Mouse (Mus musculus) liver, embryonic 14.5 days (tissue): ENCODE measurements around the gene Phlpp1. TPM values are rescaled to one million over a fixed set of nuclear protein-coding genes. Genes with fewer than 3 reads are reported as not detected.

Source experiments
- ATAC-seq: fragments of 200-750 bp; cut with Nextera tagmentation; 2 replicates; pipeline ENCODE4 v1.8.0; 2017; ENCODE audit warnings: moderate number of reproducible peaks, mild to moderate bottlenecking, moderate library complexity; ENCODE audit not compliant: insufficient read depth
- DNase-seq, 3 experiments: peaks; one replicate each; pipeline ENCODE4 v3.0.0-alpha.2; 2012 to 2013; ENCODE audit warnings: low read depth in 3 of 3, low spot score in 3 of 3
- H3K27ac ChIP-seq: fragments of 300-500 bp; sonication (generic); 2 replicates; pipeline ENCODE4 v1.5.1; 2014; ENCODE audit warnings: moderate library complexity, mild to moderate bottlenecking, control low read depth, inconsistent platforms
- H3K27me3 ChIP-seq: fragments of 300-500 bp; sonication (generic); 2 replicates; pipeline ENCODE4 v1.6.1; 2014; ENCODE audit warnings: mild to moderate bottlenecking, low read length, moderate library complexity; ENCODE audit not compliant: control insufficient read depth, insufficient read depth
- H3K36me3 ChIP-seq: fragments of 300-500 bp; sonication (generic); replicated peaks from 2 replicates; pipeline ENCODE4 v1.6.1; 2014; ENCODE audit warnings: low read depth; ENCODE audit not compliant: control insufficient read depth, insufficient read depth
- H3K4me1 ChIP-seq, 2 experiments: fragments of 200-500 bp in 1 of 2; fragments of 300-500 bp in 1 of 2; sonication (generic) in 1 of 2; replicated peaks; 2 replicates each; pipeline ENCODE4 v1.6.1; 2012 to 2014; ENCODE audit warnings: antibody characterized with exemption in 1 of 2, inconsistent platforms in 1 of 2, low read length in 1 of 2; ENCODE audit not compliant: control insufficient read depth in 2 of 2, insufficient read depth in 2 of 2
- H3K4me2 ChIP-seq: fragments of 300-500 bp; sonication (generic); 2 replicates; pipeline ENCODE4 v1.6.1; 2014; ENCODE audit warnings: low read depth, mild to moderate bottlenecking, control low read depth, moderate library complexity
- H3K4me3 ChIP-seq, 2 experiments: fragments of 200-500 bp in 1 of 2; fragments of 300-500 bp in 1 of 2; sonication (generic) in 1 of 2; 2 replicates each; pipeline ENCODE4 v1.5.1; 2012 to 2014; ENCODE audit warnings: low read depth in 2 of 2, low read length in 2 of 2, mild to moderate bottlenecking in 2 of 2, control low read depth in 1 of 2, inconsistent platforms in 1 of 2, moderate library complexity in 1 of 2; ENCODE audit not compliant: insufficient read depth in 1 of 2
- H3K9ac ChIP-seq: fragments of 300-500 bp; sonication (generic); replicated peaks from 2 replicates; pipeline ENCODE4 v1.6.1; 2014; ENCODE audit warnings: mild to moderate bottlenecking, control low read depth, moderate library complexity
- H3K9me3 ChIP-seq: fragments of 300-500 bp; sonication (generic); 2 replicates; pipeline ENCODE4 v1.6.1; 2016; ENCODE audit warnings: low read length, mixed read lengths; ENCODE audit not compliant: control insufficient read depth
- CTCF ChIP-seq: IDR thresholded peaks from 2 replicates; pipeline ENCODE4 v1.5.1; 2016; ENCODE audit warnings: antibody characterized with exemption, low read depth, control low read depth
- EP300 ChIP-seq: IDR thresholded peaks from 2 replicates; pipeline ENCODE4 v1.6.1; 2016; ENCODE audit warnings: antibody characterized with exemption, low read depth
- WGBS: fragments of 180-500 bp; shearing (Covaris S2); extraction: QIAGEN DNeasy Blood & Tissue Kit; methylation state at CpG from one replicate; pipeline ENCODE4 v1.1.7; 2014; ENCODE audit not compliant: insufficient replicate concordance; 5-methylcytosine and 5-hydroxymethylcytosine counted together
- polyA plus RNA-seq, 2 experiments: library from polyadenylated mRNA; depleted of rRNA in 1 of 2; stranded (reverse) in 1 of 2; unstranded in 1 of 2; fragments of >200 nt; fragmentation: Nextera tagmentation in 1 of 2; extraction: Ambion mirVana in 1 of 2; gene quantifications; 2 replicates each; pipeline versions ENCODE4 v1.2.1 to v1.2.3; 2012 to 2014

Phlpp1 gene
- polyA plus RNA-seq, 2 experiments: 0.94 to 1.2 TPM

DNA sequence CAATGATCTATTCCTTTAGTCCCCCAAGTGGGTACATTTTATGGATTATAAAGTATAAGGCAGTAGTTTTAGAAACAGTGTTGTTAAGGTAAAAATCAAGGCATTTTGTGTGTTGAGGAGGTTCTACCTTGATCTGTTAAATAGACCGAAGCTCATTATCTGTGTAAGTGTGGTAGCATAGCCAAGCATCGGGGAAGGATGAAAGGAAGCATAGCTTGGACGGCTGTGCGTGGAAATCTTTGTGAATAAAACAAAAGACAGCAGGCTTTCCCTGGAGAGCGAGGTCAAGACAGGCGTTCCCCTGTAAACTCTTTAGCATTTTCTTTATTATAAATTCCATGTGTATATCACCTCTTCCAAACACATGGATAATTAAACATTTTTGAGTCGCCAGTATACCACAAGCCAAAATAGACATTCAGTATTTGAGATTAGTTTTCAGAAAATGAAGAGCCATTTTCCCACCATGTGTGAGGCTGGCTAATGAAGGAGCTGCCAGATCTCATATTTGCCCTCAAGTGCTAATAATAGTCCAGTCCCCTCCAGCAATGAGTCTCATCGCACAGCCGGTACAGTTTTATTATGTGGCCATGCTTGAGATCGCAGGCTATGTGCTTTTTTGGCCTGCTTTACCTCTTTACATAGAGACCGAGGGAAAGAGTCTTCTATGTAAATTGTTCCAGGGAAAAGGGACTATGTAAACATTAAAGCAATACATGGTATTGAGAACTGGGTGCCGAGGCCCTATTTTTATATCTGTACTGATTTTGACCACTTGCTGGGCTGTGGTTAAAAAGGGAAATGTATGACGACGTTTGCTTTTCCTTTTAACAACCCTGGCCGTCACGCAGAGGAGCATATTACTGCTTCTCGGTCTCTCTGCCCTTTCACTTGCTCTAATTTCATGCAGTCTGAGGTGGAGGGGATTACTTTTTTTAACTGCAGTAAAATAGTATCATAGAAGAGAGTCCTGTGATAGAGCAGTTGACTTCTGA is 22.9 kb upstream of the Phlpp1 start:
- Histone ChIP-seq H3K9me3 (no peaks in the 10 kb centered on the region), H3K27ac (no peak overlapping the region), H3K4me1 (no peaks in the 10 kb centered on the region), H3K9ac (no peak overlapping the region), H3K36me3 (no peaks in the 10 kb centered on the region), H3K27me3 (no peaks in the 10 kb centered on the region), H3K4me3 (no peak overlapping the region), H3K4me2 (no peak overlapping the region)
- no peak for ATAC-seq
- DNase-seq: no peak
- no peak for TF ChIP-seq CTCF
- TF ChIP-seq EP300: no peak
- 41% methylated on average over 17 of the region's 17 CpGs for WGBS

- Histone ChIP-seq H3K36me3 (no peaks in the 10 kb centered on the region), H3K27me3 (no peaks in the 10 kb centered on the region), H3K4me3 (no peak overlapping the region), H3K9ac (no peak overlapping the region), H3K27ac (no peak overlapping the region), H3K4me1 (no peaks in the 10 kb centered on the region), H3K4me2 (no peak overlapping the region), H3K9me3 (no peaks in the 10 kb centered on the region)
- ATAC-seq (no peak), DNase-seq (peak in 2 of 3 experiments; percentile 22 to 31)
- WGBS: 24% methylated on average over 12 of the region's 12 CpGs
- no peak for TF ChIP-seq EP300
- TF ChIP-seq CTCF: peak; percentile 55
These were observed 19.7 kb upstream of the Phlpp1 start for GRCm38 (mm10) chr1:106151846-106152245.

GRCm38 (mm10) chr1:106152742-106153141 is 18.8 kb upstream of the Phlpp1 start:
- DNase-seq: no peak
- H3K36me3 ChIP-seq: no peaks in the 10 kb centered on the region

DNA sequence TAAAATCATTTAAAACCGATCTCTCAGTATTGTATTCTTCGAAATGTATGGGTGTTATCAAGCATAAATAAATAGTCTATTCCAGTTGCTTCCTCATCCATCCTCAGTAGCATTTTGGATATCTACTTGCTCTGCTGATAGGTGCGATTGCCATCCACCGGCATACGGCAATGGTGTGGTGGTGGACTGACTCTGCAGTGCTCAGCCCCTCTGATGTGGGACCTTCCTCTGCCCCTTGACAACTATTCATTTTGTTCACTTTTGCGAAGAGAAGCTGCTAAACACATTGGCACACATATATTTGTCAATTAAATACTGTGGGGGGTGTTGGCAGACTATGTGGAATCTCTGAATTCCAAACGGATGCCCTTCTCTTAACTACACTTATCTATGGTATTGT is 17.0 kb upstream of the Phlpp1 start:
- 78% methylated on average over 7 of the region's 7 CpGs for WGBS
- TF ChIP-seq EP300: no peak
- no peaks in the 10 kb centered on the region for H3K36me3 ChIP-seq
- DNase-seq (no peak), ATAC-seq (no peak)
- H3K9ac ChIP-seq: no peak overlapping the region
- H3K27ac ChIP-seq: no peak overlapping the region
- H3K4me2 ChIP-seq: no peak overlapping the region
- H3K9me3 ChIP-seq: no peaks in the 10 kb centered on the region
- H3K27me3 ChIP-seq: no peaks in the 10 kb centered on the region
- H3K4me3 ChIP-seq: no peak overlapping the region
- peaks cover 0 to 2% of the 10 kb centered on the region in 2 experiments; a peak in 1 of 4 replicates for H3K4me1 ChIP-seq

More at GRCm38 (mm10) chr1:106152742-106153141, 18.8 kb upstream of the Phlpp1 start:
- Histone ChIP-seq H3K4me2 (no peak overlapping the region), H3K4me3 (no peak overlapping the region), H3K27ac (no peak overlapping the region), H3K9ac (no peak overlapping the region), H3K4me1 (no peaks in the 10 kb centered on the region), H3K27me3 (no peaks in the 10 kb centered on the region), H3K9me3 (no peaks in the 10 kb centered on the region)
- no peak for ATAC-seq
- no peak for TF ChIP-seq CTCF
- TF ChIP-seq EP300: no peak

GRCm38 (mm10) chr1:106155087-106155567 is 16.4 kb upstream of the Phlpp1 start:
- DNase-seq (no peak), ATAC-seq (no peak)
- H3K4me3 ChIP-seq: no peak overlapping the region
- WGBS: 60% methylated on average over 10 of the region's 10 CpGs
- no peaks in the 10 kb centered on the region for H3K36me3 ChIP-seq
- H3K4me1 ChIP-seq: peaks cover 0 to 2% of the 10 kb centered on the region in 2 experiments; a peak in 1 of 4 replicates
- no peak overlapping the region for H3K4me2 ChIP-seq
- no peak overlapping the region for H3K27ac ChIP-seq
- H3K9me3 ChIP-seq: no peaks in the 10 kb centered on the region
- no peak overlapping the region for H3K9ac ChIP-seq
- TF ChIP-seq EP300 (no peak), CTCF (no peak)
- no peaks in the 10 kb centered on the region for H3K27me3 ChIP-seq
